Mouse (Mus musculus): Measurements from ENCODE around the gene Snx10.

The Snx10 gene

GRCm38 (mm10) chr6:51523807-51524320 lies at the start of gene Snx10:
TSS of gene Snx10 (plus strand) at chr6:51523901.
- WGBS = under 1% methylated on average over 47 of the region's 47 CpGs

- 94% methylated on average over 4 of the region's 4 CpGs for WGBS
Measured at GRCm38 (mm10) chr6:51479136-51479731, 44.5 kb upstream of the Snx10 start.

- WGBS = 87% methylated on average over 8 of the region's 8 CpGs
Measured at GRCm38 (mm10) chr6:51481548-51481947, 42.2 kb upstream of the Snx10 start.

GRCm38 (mm10) chr6:51483861-51484260 lies 39.8 kb upstream of the Snx10 start:
- 90% methylated on average over 3 of the region's 3 CpGs for WGBS

GRCm38 (mm10) chr6:51484556-51484955 lies 39.1 kb upstream of the Snx10 start:
- WGBS = 92% methylated on average over 8 of the region's 8 CpGs

GRCm38 (mm10) chr6:51485646-51486045 lies 38.1 kb upstream of the Snx10 start:
- WGBS = 53% methylated on average over 2 of the region's 2 CpGs

- 68% methylated on average over 7 of the region's 7 CpGs for WGBS
Measured at GRCm38 (mm10) chr6:51486076-51486710, 37.5 kb upstream of the Snx10 start.

- 92% methylated on average over 5 of the region's 5 CpGs for WGBS
Measured at GRCm38 (mm10) chr6:51486731-51487130, 37.0 kb upstream of the Snx10 start.

- 69% methylated on average over 2 of the region's 2 CpGs for WGBS
Measured at GRCm38 (mm10) chr6:51489787-51490186, 33.9 kb upstream of the Snx10 start.

- WGBS = 82% methylated on average over 8 of the region's 8 CpGs
Measured at GRCm38 (mm10) chr6:51497321-51498111, 26.2 kb upstream of the Snx10 start.

- 80% methylated on average over 1 of the region's 1 CpGs for WGBS
Measured at GRCm38 (mm10) chr6:51505671-51506070, 18.0 kb upstream of the Snx10 start.

- WGBS = 79% methylated on average over 2 of the region's 2 CpGs
Measured at GRCm38 (mm10) chr6:51507556-51507955, 16.1 kb upstream of the Snx10 start.

GRCm38 (mm10) chr6:51508750-51509648 lies 14.7 kb upstream of the Snx10 start:
- WGBS = 21% methylated on average over 18 of the region's 18 CpGs

- WGBS = 35% methylated on average over 5 of the region's 5 CpGs
Measured at GRCm38 (mm10) chr6:51510094-51510493, 13.6 kb upstream of the Snx10 start.

GRCm38 (mm10) chr6:51510946-51511345 lies 12.8 kb upstream of the Snx10 start:
- 70% methylated on average over 1 of the region's 1 CpGs for WGBS

GRCm38 (mm10) chr6:51513745-51514144 lies 10.0 kb upstream of the Snx10 start:
- WGBS = 79% methylated on average over 3 of the region's 3 CpGs

- WGBS = 97% methylated on average over 7 of the region's 7 CpGs
Measured at GRCm38 (mm10) chr6:51514860-51515259, 8.8 kb upstream of the Snx10 start.

- 16% methylated on average over 5 of the region's 5 CpGs for WGBS
Measured at GRCm38 (mm10) chr6:51523310-51523709, 391 bp upstream of the Snx10 start.

GRCm38 (mm10) chr6:51524321-51524931 lies 725 bp downstream of the Snx10 start:
- WGBS = 4% methylated on average over 21 of the region's 21 CpGs

- 23% methylated on average over 5 of the region's 5 CpGs for WGBS
Measured at GRCm38 (mm10) chr6:51525001-51525400, 1.3 kb downstream of the Snx10 start.

GRCm38 (mm10) chr6:51529457-51529856 lies 5.8 kb downstream of the Snx10 start:
- 47% methylated on average over 7 of the region's 7 CpGs for WGBS

All from cerebral cortex, adult 2 months (tissue).